Mouse (Mus musculus) bone marrow macrophage, adult 2 months (primary cell): Measurements from ENCODE around the gene Tcaim. TPM values are rescaled to one million over a fixed set of nuclear protein-coding genes. Genes with fewer than 3 reads are reported as not detected.

Experiments used
- H3K27ac ChIP-seq: 2 replicates; pipeline ENCODE4 v1.5.1; 2012; ENCODE audit warnings: low read depth, low read length; ENCODE audit not compliant: insufficient read depth
- H3K4me1 ChIP-seq: 2 replicates; pipeline ENCODE4 v1.6.1; 2012; ENCODE audit warnings: low read length; ENCODE audit not compliant: control insufficient read depth, insufficient read depth
- H3K4me3 ChIP-seq: 2 replicates; pipeline ENCODE4 v1.5.1; 2012; ENCODE audit warnings: mild to moderate bottlenecking, low read length, moderate library complexity; ENCODE audit not compliant: insufficient read depth
- CTCF ChIP-seq: IDR thresholded peaks from 2 replicates; pipeline ENCODE4 v1.5.1; 2012; ENCODE audit warnings: low read depth, mild to moderate bottlenecking, low read length, moderate library complexity
- POLR2A ChIP-seq: IDR thresholded peaks from 2 replicates; pipeline ENCODE4 v1.6.1; 2012; ENCODE audit warnings: mild to moderate bottlenecking, low read depth, low read length, borderline replicate concordance
- polyA plus RNA-seq: library from polyadenylated mRNA; stranded (reverse); fragments of >200 nt; gene quantifications from 2 replicates; pipeline ENCODE4 v1.2.4, GENCODE M21; 2012; ENCODE audit not compliant: missing spikeins, insufficient read depth, insufficient read length

Tcaim gene
- polyA plus RNA-seq, 1 experiment: 3.3 TPM

DNA sequence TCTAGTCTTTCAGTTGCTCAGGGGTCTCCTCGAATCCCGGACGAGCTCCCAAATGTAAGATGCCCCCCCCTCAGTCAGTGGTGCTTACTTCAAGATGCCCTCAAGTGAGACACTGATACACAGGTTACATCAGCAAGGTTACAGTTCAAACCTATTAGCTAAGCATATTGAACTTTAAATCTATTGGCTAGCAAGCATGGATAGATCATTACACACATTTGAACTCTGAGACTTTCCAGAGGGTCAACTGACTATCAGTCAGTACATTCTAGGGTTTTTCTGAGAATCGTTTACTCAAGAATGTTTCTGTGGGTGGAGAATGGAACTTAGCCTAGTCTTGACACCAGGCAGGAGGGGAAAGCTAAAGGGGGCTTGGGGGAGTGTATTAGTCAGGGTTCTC is 67.3 kb downstream of the Tcaim start:
- no peak overlapping the region for H3K27ac ChIP-seq
- no peaks in the 10 kb centered on the region for H3K4me1 ChIP-seq
- H3K4me3 ChIP-seq: no peak overlapping the region
- TF ChIP-seq CTCF: no peak
- TF ChIP-seq POLR2A: no peak

DNA sequence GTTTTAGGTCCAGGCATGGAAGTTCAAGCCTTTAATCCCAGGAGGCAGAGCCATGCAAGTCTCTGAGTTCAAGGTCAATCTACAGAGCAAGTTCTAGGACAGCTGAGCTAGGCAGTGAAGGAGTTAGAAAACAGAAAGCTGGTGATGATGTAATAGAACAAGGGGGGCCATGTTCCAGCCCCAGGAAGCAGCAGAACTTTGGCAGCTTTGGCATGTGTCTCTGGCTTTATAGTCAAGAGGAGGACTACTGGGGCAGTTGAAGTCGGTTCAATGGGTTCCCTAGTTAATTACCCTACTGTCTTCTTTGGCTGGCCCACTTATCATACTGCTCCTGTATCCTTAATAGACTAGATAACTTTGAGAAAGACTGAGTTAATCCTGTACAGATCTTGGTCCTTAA is 69.3 kb downstream of the Tcaim start:
- Histone ChIP-seq H3K27ac (no peak overlapping the region), H3K4me3 (no peak overlapping the region), H3K4me1 (no peaks in the 10 kb centered on the region)
- TF ChIP-seq CTCF: no peak
- TF ChIP-seq POLR2A: no peak

DNA sequence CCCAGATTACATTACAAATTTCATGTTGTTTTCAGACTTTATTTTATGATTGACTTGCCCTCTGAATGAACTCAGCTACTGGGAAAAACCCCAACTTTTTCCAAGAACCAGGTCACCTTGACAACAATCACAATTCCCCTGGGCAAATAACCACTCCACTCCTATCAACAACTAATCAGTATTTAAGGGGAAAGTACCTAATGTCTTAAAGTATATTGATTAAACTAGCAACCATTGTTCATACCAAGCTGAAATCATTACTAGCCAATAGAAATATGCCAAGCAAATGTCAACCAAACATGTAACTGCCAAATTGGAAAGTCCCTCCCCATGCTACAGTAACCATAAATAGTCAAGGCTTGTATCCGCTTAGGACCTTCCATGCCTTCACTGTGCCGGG is 69.8 kb downstream of the Tcaim start:
- Histone ChIP-seq H3K27ac (no peak overlapping the region), H3K4me3 (no peak overlapping the region), H3K4me1 (no peaks in the 10 kb centered on the region)
- TF ChIP-seq CTCF: no peak
- no peak for TF ChIP-seq POLR2A

DNA sequence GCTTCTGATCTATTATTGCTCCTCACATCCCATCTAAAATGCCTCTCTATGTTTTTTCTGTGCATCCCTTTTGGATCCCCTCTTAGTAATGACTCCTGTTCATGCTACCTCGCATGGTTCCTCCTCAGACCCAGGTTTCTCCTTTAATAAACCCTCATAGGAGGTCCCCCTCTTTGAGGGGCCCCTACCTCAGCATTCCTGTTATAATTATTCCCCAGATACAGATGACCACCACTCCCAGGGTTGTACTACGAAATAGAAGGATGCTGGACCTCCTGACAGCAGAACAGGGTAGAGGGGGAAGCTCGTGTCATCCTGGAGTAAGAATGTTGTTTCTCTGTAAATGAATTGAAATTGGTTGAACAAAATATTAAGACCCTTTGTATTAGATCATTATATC is 80.0 kb downstream of the Tcaim start, which contains the start of gene Zkscan7:
TSS of gene Zkscan7 (plus strand) at position 301 of the 400 bp plus-strand sequence.
- peak within 1 kb of the TSS; percentile 75 for H3K4me3 ChIP-seq
- no peak within 1 kb of the TSS for H3K27ac ChIP-seq
- peaks cover 2% of the 10 kb centered on the region; the same call in 1 of the 2 replicates for H3K4me1 ChIP-seq
- TF ChIP-seq CTCF (no peak), POLR2A (no peak)

Other genes with a start within 250 kb of the Tcaim start
- gene Topaz1, start 58.2 kb upstream of the Tcaim start, polyA plus RNA-seq: not detected in 2 replicates
- not detected in 2 replicates for gene Gm35549, start 38.5 kb downstream of the Tcaim start, polyA plus RNA-seq
- 51.3 and 61.5 TPM in 2 replicates for gene Zfp445, start 60.5 kb downstream of the Tcaim start, polyA plus RNA-seq
- 1.3 and 1.4 TPM in 2 replicates for gene Zkscan7, start 80.1 kb downstream of the Tcaim start, polyA plus RNA-seq
- gene Zfp105, start 117.5 kb downstream of the Tcaim start, polyA plus RNA-seq: 1.7 and 1.9 TPM in 2 replicates
- gene 1110059G10Rik, start 145.5 kb downstream of the Tcaim start, polyA plus RNA-seq: 71.3 and 78.2 TPM in 2 replicates
- gene Kif15, start 145.5 kb downstream of the Tcaim start, polyA plus RNA-seq: 34.3 and 46.2 TPM in 2 replicates
- gene Tmem42, start 215.8 kb downstream of the Tcaim start, polyA plus RNA-seq: 4.9 and 5.5 TPM in 2 replicates
- gene Tgm4, start 229.2 kb downstream of the Tcaim start, polyA plus RNA-seq: not detected in 2 replicates